Mouse (Mus musculus) forebrain, embryonic 10.5 days (tissue): ENCODE measurements at regions not wholly inside any gene's neighbourhood (a gene's known extent, or its start where the extent isn't known, plus 50 kb on each side); places are given as distances from the start of the nearest gene placed in this dataset.

Experiments used
- DNase-seq: peaks from one replicate; pipeline ENCODE4 v3.0.0-alpha.2; 2017; ENCODE audit warnings: low spot score; ENCODE audit errors: extremely low spot score
- H3K27ac ChIP-seq: fragments of 300-500 bp; sonication (generic); 2 replicates; pipeline ENCODE4 v1.5.1; 2016; ENCODE audit warnings: mild to moderate bottlenecking
- H3K27me3 ChIP-seq: fragments of 300-500 bp; sonication (generic); 2 replicates; pipeline ENCODE4 v1.6.1; 2016; ENCODE audit warnings: mild to moderate bottlenecking; ENCODE audit not compliant: poor library complexity, severe bottlenecking
- H3K36me3 ChIP-seq: fragments of 300-500 bp; sonication (generic); replicated peaks from 2 replicates; pipeline ENCODE4 v1.6.1; 2016; ENCODE audit warnings: mild to moderate bottlenecking, moderate library complexity
- H3K4me1 ChIP-seq: fragments of 300-500 bp; sonication (generic); 2 replicates; pipeline ENCODE4 v1.6.1; 2016
- H3K4me3 ChIP-seq: fragments of 300-500 bp; sonication (generic); 2 replicates; pipeline ENCODE4 v1.5.1; 2016; ENCODE audit warnings: mild to moderate bottlenecking, moderate library complexity
- H3K9me3 ChIP-seq: fragments of 300-500 bp; sonication (generic); 2 replicates; pipeline ENCODE4 v1.6.1; 2016; ENCODE audit warnings: mild to moderate bottlenecking, moderate library complexity
- WGBS: fragments of 180-500 bp; shearing (Covaris S2); methylation state at CpG from one replicate; pipeline ENCODE4 v1.1.7; 2016; 5-methylcytosine and 5-hydroxymethylcytosine counted together

DNA sequence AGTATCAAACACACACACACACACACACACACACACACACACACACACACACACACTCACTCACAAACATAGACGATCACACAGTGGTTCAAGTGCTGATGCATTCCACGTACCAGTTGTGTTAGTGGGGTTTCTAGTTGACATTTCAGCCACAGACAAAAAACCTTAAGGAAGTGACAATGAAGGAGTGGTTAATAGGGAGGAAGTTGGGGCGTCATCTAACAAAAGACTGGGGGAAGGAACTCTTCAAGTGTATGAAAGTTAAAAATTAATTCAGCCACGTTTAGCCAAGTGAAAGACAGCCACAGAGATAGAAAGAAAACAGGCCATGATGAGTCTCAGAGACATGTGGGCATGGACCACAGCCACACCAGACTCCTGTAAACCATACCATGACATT lies 316.1 kb upstream of the Slc24a5 start:
- no peaks in the 10 kb centered on the region for H3K27me3 ChIP-seq
- 83% methylated on average over 4 of the region's 4 CpGs for WGBS

DNA sequence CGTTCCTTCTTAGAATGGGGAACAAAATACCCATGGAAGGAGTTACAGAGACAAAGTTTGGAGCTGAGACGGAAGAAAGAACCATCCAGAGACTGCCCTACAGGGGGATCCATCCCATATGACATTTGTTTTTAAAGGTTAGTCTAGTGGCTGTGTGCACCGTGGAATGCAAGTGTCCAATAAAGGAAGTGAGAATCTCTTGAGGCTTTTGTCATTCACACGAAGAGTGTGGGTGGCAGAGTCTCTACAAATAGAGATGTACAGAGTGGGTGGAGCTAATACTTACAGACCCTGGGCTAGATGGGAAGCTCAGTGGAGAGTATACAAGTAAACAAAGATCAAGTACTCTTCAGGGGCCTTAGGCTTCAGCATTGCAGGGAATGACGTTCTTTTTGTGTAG lies 314.2 kb upstream of the Slc24a5 start:
- Histone ChIP-seq H3K9me3 (no peaks in the 10 kb centered on the region), H3K4me3 (no peak overlapping the region), H3K27ac (no peak overlapping the region), H3K4me1 (no peaks in the 10 kb centered on the region), H3K27me3 (no peaks in the 10 kb centered on the region), H3K36me3 (no peaks in the 10 kb centered on the region)
- 90% methylated on average over 5 of the region's 5 CpGs for WGBS
- DNase-seq: no peak

More for the DNA sequence above, 316.1 kb upstream of the Slc24a5 start:
- no peaks in the 10 kb centered on the region for H3K9me3 ChIP-seq
- H3K4me1 ChIP-seq: no peaks in the 10 kb centered on the region
- no peak for DNase-seq
- H3K4me3 ChIP-seq: no peak overlapping the region
- H3K27ac ChIP-seq: no peak overlapping the region
- no peaks in the 10 kb centered on the region for H3K36me3 ChIP-seq

DNA sequence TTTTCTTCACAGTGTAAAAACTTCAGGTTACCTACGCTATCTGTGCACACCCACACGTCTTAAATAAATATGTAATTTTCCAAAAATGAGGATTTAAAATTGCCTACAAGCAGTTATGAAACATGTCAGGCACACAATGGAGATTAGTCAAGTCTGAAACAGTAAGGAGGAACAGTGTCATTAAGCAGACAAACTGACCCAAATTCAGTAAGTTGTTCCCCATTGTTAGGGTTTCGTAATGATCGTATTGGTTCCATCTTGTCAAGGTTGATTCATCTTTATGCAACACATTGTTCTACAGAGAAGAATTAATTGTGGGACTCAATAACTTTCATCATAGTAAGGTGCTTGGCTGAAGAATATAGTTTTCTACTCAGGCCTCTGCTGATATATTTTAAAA lies 312.7 kb upstream of the Slc24a5 start:
- Histone ChIP-seq H3K27me3 (no peaks in the 10 kb centered on the region), H3K4me3 (no peak overlapping the region), H3K27ac (no peak overlapping the region), H3K4me1 (no peaks in the 10 kb centered on the region), H3K9me3 (no peaks in the 10 kb centered on the region), H3K36me3 (no peaks in the 10 kb centered on the region)
- 95% methylated on average over 4 of the region's 4 CpGs for WGBS
- no peak for DNase-seq

DNA sequence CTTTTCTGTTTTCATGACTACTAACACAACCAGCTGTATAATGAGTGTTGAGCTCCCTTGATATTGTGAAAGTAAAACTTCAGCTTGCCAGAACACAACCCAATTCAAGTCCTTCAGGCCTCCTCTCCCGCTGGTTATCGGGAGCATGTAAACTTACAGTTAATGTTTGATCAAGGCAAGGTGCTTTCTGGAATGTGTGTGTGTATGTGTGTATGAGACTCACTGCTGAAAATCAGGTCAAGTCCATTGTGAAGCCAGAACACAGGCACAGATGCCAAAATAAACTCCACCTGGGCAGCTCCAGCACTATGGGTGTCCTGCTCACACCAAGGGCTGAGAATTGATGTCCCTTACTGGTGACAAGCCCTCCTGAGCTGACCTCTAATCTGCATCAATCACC lies 308.9 kb upstream of the Slc24a5 start:
- no peak for DNase-seq
- H3K9me3 ChIP-seq: no peaks in the 10 kb centered on the region
- H3K36me3 ChIP-seq: no peaks in the 10 kb centered on the region
- peaks cover 29% of the 10 kb centered on the region for H3K27me3 ChIP-seq
- no peak overlapping the region for H3K4me3 ChIP-seq
- peaks cover 9% of the 10 kb centered on the region for H3K4me1 ChIP-seq
- no peak overlapping the region for H3K27ac ChIP-seq
- WGBS: 98% methylated on average over 2 of the region's 2 CpGs

- no peaks in the 10 kb centered on the region for H3K9me3 ChIP-seq
- H3K4me1 ChIP-seq: peaks cover 17% of the 10 kb centered on the region
- 88% methylated on average over 7 of the region's 7 CpGs for WGBS
- no peak overlapping the region for H3K4me3 ChIP-seq
- no peak overlapping the region for H3K27ac ChIP-seq
- H3K27me3 ChIP-seq: peaks cover 52% of the 10 kb centered on the region
- no peak for DNase-seq
- no peaks in the 10 kb centered on the region for H3K36me3 ChIP-seq
These were observed 304.3 kb upstream of the Slc24a5 start for GRCm38 (mm10) chr2:124763650-124764049.

- H3K4me1 ChIP-seq: peaks cover 17% of the 10 kb centered on the region
- no peaks in the 10 kb centered on the region for H3K36me3 ChIP-seq
- peaks cover 55% of the 10 kb centered on the region for H3K27me3 ChIP-seq
- DNase-seq: no peak
- no peaks in the 10 kb centered on the region for H3K9me3 ChIP-seq
- H3K27ac ChIP-seq: no peak overlapping the region
- H3K4me3 ChIP-seq: no peak overlapping the region
- WGBS: 43% methylated on average over 10 of the region's 10 CpGs
These were observed 303.6 kb upstream of the Slc24a5 start for GRCm38 (mm10) chr2:124764186-124764910.

- peaks cover 17% of the 10 kb centered on the region for H3K4me1 ChIP-seq
- peaks cover 26% of the 10 kb centered on the region for H3K27me3 ChIP-seq
- no peak overlapping the region for H3K4me3 ChIP-seq
- H3K36me3 ChIP-seq: no peaks in the 10 kb centered on the region
- no peak for DNase-seq
- H3K9me3 ChIP-seq: no peaks in the 10 kb centered on the region
- H3K27ac ChIP-seq: no peak overlapping the region
- WGBS: 94% methylated on average over 6 of the region's 6 CpGs
These were observed 298.5 kb upstream of the Slc24a5 start for GRCm38 (mm10) chr2:124769267-124769967.

DNA sequence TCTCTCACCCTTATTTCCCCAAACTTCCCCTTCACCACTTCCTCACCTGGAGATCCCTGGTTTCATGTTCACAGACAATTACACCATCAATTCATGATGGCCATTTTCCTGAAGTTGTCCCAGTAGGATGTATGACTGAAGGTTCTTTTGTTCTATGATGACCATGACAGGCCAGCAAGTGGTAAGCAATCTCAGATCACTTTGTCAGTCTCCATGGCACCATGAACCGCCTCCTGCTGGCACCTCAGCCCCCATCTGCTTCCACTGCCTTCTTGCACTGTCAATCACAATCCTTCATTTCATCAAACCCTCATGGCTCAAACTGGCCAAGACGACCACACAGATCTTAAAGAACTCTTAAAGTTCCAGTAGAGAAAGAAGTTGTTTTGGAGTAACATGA lies 297.9 kb upstream of the Slc24a5 start:
- 81% methylated on average over 2 of the region's 2 CpGs for WGBS
- H3K4me3 ChIP-seq: no peak overlapping the region

DNA sequence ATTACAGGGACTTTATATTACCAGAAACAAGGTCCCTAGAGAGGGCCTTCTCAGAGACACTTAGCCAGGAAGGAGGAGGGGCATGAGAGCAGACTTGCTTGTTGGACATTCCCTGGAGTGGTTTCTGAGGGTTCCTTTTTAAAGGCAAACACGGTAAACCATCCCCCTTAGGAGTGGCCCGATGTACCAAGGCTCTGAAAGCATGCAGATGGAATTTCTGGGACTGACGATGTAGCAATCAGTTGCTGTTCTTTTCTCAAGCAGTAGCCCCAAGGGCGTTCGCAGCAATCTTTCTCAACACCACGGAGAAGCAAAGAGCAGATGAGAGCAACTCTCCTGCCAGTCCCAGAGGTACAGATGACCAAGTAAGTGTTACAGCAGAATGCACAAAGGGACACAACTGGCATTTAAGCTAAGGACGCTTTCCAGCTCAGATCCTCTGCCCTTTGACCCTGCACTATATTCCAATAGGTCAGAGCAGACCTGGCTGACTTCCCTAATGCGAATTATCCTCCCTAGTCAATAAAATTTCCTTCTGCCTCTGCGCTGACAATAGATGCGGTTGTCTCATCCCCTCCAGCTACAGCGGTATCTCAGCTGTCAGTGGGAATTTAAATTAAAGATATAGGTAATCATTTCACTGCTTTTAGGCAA lies 295.7 kb upstream of the Slc24a5 start:
- Histone ChIP-seq H3K27me3 (peaks cover 3% of the 10 kb centered on the region; the same call in 1 of the 2 replicates), H3K4me1 (peaks cover 12% of the 10 kb centered on the region), H3K9me3 (no peaks in the 10 kb centered on the region), H3K4me3 (no peak overlapping the region), H3K36me3 (no peaks in the 10 kb centered on the region), H3K27ac (no peak overlapping the region)
- no peak for DNase-seq
- WGBS: 52% methylated on average over 11 of the region's 11 CpGs

More for the DNA sequence above, 297.9 kb upstream of the Slc24a5 start:
- Histone ChIP-seq H3K27me3 (peaks cover 25% of the 10 kb centered on the region), H3K27ac (no peak overlapping the region), H3K9me3 (no peaks in the 10 kb centered on the region), H3K4me1 (peaks cover 12% of the 10 kb centered on the region), H3K36me3 (no peaks in the 10 kb centered on the region)
- no peak for DNase-seq

DNA sequence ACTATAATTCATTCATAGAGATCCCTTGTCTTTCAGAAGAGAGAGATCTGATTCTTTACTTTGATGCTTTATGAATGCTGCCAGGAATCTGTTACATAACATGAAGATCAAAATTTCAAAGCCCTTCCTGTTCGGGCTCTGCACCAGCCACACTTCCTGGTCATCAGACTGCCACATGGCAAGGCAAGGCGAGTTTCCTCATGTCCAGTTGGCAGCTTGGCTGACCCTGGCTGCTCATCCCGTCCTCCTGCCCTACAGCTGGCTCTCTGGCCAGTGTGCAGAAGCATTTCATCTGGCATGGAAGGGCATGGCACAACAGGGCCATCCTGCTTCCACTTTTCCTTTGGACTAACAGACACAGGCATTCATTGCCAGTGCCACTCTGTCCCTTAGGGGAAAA lies 292.2 kb upstream of the Slc24a5 start:
- WGBS: 83% methylated on average over 3 of the region's 3 CpGs
- no peak for DNase-seq
- Histone ChIP-seq H3K27me3 (no peaks in the 10 kb centered on the region), H3K36me3 (no peaks in the 10 kb centered on the region), H3K9me3 (no peaks in the 10 kb centered on the region), H3K4me1 (peaks cover 12% of the 10 kb centered on the region), H3K4me3 (no peak overlapping the region), H3K27ac (no peak overlapping the region)

- peaks cover 7% of the 10 kb centered on the region for H3K4me1 ChIP-seq
- H3K36me3 ChIP-seq: no peaks in the 10 kb centered on the region
- H3K27me3 ChIP-seq: no peaks in the 10 kb centered on the region
- H3K27ac ChIP-seq: no peak overlapping the region
- WGBS: 40% methylated on average over 7 of the region's 7 CpGs
- no peak overlapping the region for H3K4me3 ChIP-seq
- no peaks in the 10 kb centered on the region for H3K9me3 ChIP-seq
- no peak for DNase-seq
These were observed 275.3 kb upstream of the Slc24a5 start for GRCm38 (mm10) chr2:124792633-124793036.

- Histone ChIP-seq H3K4me3 (no peak overlapping the region), H3K27me3 (no peaks in the 10 kb centered on the region), H3K9me3 (no peaks in the 10 kb centered on the region), H3K4me1 (no peaks in the 10 kb centered on the region), H3K27ac (no peak overlapping the region), H3K36me3 (no peaks in the 10 kb centered on the region)
- WGBS: 85% methylated on average over 8 of the region's 8 CpGs
- DNase-seq: no peak
These were observed 256.2 kb upstream of the Slc24a5 start for GRCm38 (mm10) chr2:124811709-124812108.

GRCm38 (mm10) chr2:124816814-124817213 lies 251.1 kb upstream of the Slc24a5 start:
- Histone ChIP-seq H3K27ac (no peak overlapping the region), H3K9me3 (no peaks in the 10 kb centered on the region), H3K27me3 (no peaks in the 10 kb centered on the region), H3K36me3 (no peaks in the 10 kb centered on the region), H3K4me1 (no peaks in the 10 kb centered on the region), H3K4me3 (no peak overlapping the region)
- DNase-seq: no peak
- 96% methylated on average over 2 of the region's 2 CpGs for WGBS
